Mouse (Mus musculus) lung, postnatal 0 days (tissue): ENCODE data around the gene Mfsd6. TPM values are rescaled to one million over a fixed set of nuclear protein-coding genes. Genes with fewer than 3 reads are reported as not detected.

Experiments used
- ATAC-seq: fragments of 200-750 bp; cut with Nextera tagmentation; 2 replicates; pipeline ENCODE4 v1.8.0; 2017; ENCODE audit warnings: moderate library complexity
- DNase-seq: peaks from one replicate; pipeline ENCODE4 v3.0.0-alpha.2; 2016; ENCODE audit warnings: low spot score
- H3K27ac ChIP-seq: fragments of 300-500 bp; sonication (generic); 2 replicates; pipeline ENCODE4 v1.5.1; 2014; ENCODE audit warnings: antibody characterized with exemption, mild to moderate bottlenecking, low read length, mixed read lengths
- H3K27me3 ChIP-seq: fragments of 300-500 bp; sonication (generic); replicated peaks from 2 replicates; pipeline ENCODE4 v1.6.1; 2014; ENCODE audit warnings: low read length, mixed read lengths; ENCODE audit not compliant: insufficient read depth
- H3K36me3 ChIP-seq: fragments of 300-500 bp; sonication (generic); 2 replicates; pipeline ENCODE4 v1.6.1; 2014; ENCODE audit warnings: low read length, mixed read lengths; ENCODE audit not compliant: insufficient read depth
- H3K4me1 ChIP-seq: fragments of 300-500 bp; sonication (generic); 2 replicates; pipeline ENCODE4 v1.6.1; 2014; ENCODE audit warnings: antibody characterized with exemption, low read depth, low read length, mixed read lengths; ENCODE audit not compliant: insufficient read depth
- H3K4me2 ChIP-seq: fragments of 300-500 bp; sonication (generic); replicated peaks from 2 replicates; pipeline ENCODE4 v1.6.1; 2014; ENCODE audit warnings: low read depth, mild to moderate bottlenecking, low read length, moderate library complexity, mixed read lengths
- H3K4me3 ChIP-seq: fragments of 300-500 bp; sonication (generic); 2 replicates; pipeline ENCODE4 v1.5.1; 2014; ENCODE audit warnings: low read depth, low read length
- H3K9ac ChIP-seq: fragments of 300-500 bp; sonication (generic); replicated peaks from 2 replicates; pipeline ENCODE4 v1.6.1; 2014; ENCODE audit warnings: low read depth, mild to moderate bottlenecking
- H3K9me3 ChIP-seq: fragments of 300-500 bp; sonication (generic); 2 replicates; pipeline ENCODE4 v1.6.1; 2016; ENCODE audit warnings: low read length, mixed read lengths
- CTCF ChIP-seq: IDR thresholded peaks from 2 replicates; pipeline ENCODE4 v1.5.1; 2016; ENCODE audit warnings: antibody characterized with exemption, mild to moderate bottlenecking
- EP300 ChIP-seq: IDR thresholded peaks from 2 replicates; pipeline ENCODE4 v1.6.1; 2016; ENCODE audit warnings: antibody characterized with exemption, mild to moderate bottlenecking, control low read depth
- WGBS: fragments of 180-500 bp; shearing (Covaris S2); extraction: QIAGEN DNeasy Blood & Tissue Kit; methylation state at CpG from one replicate; pipeline ENCODE4 v1.1.7; 2014; 5-methylcytosine and 5-hydroxymethylcytosine counted together
- polyA plus RNA-seq: library from polyadenylated mRNA; unstranded; fragments of >200 nt; fragmentation: Nextera tagmentation; extraction: Ambion mirVana; gene quantifications from 2 replicates; pipeline ENCODE4 v1.2.1, GENCODE M21; 2015

Mfsd6 gene
- polyA plus RNA-seq, 1 experiment from 2014 or later: 4.2 TPM

DNA sequence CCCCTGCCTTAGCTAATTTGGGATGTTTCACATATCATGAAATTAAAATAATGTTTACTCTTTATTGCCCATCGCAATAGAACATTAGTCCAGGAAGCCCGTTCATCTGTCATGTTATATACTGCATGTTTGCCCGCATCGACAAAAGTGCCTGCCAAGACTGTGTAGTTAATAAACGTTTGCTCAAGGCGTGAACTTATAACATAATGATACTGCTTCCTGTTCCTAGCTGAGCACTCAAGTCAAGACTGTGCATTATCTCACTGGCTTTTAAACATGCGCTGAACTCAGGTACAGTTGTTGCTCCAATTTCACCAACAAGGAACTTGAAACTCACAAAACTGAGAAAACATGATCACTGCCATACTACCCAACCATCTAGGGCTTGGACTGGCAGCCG lies 39.6 kb downstream of the Mfsd6 start:
- ATAC-seq (peak; percentile 37), DNase-seq (peak; percentile 56)
- TF ChIP-seq CTCF (no peak), EP300 (no peak)
- no peaks in the 10 kb centered on the region for H3K4me1 ChIP-seq
- H3K9me3 ChIP-seq: no peaks in the 10 kb centered on the region
- H3K4me3 ChIP-seq: no peak overlapping the region
- no peaks in the 10 kb centered on the region for H3K36me3 ChIP-seq
- 38% methylated on average over 8 of the region's 8 CpGs for WGBS
- no peak overlapping the region for H3K27ac ChIP-seq
- no peak overlapping the region for H3K4me2 ChIP-seq
- H3K27me3 ChIP-seq: no peaks in the 10 kb centered on the region
- no peak overlapping the region for H3K9ac ChIP-seq

DNA sequence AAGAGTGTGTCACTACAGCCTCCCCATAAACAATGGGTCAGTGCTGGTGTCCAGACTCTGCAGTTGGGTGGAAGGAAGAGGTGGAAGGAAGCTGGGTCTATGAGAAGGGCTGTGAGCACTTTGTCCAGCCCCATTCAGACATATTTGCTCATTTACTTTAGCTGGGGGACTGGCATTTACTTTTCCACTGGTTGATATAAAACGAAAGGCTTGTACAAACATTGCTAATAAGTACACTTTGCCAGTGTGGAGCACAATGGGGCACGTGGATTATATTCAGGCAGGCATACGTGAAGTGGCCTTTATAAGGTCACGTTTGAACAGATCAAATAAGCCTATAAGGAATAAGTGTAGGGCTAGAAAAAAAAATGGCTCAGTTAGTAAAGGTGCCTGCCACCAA lies 43.7 kb downstream of the Mfsd6 start:
- Histone ChIP-seq H3K36me3 (no peaks in the 10 kb centered on the region), H3K27me3 (no peaks in the 10 kb centered on the region), H3K4me1 (0 out of 2 replicates have a peak, but pooled peaks cover 2% of the 10 kb centered on the region), H3K4me3 (no peak overlapping the region), H3K27ac (no peak overlapping the region), H3K9ac (no peak overlapping the region), H3K4me2 (no peak overlapping the region), H3K9me3 (no peaks in the 10 kb centered on the region)
- peak; percentile 84 for DNase-seq
- 46% methylated on average over 4 of the region's 4 CpGs for WGBS
- ATAC-seq: peak; percentile 84
- TF ChIP-seq CTCF (no peak), EP300 (peak; percentile 54)

DNA sequence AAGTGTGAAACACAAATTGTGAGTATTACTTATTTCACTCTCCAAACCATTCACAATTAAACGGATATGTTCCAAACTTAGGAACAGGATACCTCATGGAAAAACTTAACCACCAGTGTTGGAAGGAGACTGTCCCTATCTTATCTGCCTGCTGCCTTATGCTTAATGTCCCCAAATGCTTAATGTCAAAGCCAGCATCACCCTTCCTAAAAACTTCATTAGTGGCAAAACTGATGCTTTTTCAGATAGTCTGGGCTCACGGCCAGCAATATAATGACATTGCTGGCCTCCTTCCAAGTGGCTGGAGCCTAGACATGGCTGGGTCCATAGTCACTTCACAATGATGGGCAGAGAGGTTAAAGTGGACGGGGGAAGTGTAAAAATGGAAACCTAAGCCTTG lies 50.6 kb downstream of the Mfsd6 start:
- Histone ChIP-seq H3K27ac (no peak overlapping the region), H3K4me2 (no peak overlapping the region), H3K9me3 (no peaks in the 10 kb centered on the region), H3K4me1 (peaks cover 2% of the 10 kb centered on the region; the same call in 1 of the 2 replicates), H3K9ac (no peak overlapping the region), H3K27me3 (no peaks in the 10 kb centered on the region), H3K36me3 (no peaks in the 10 kb centered on the region), H3K4me3 (no peak overlapping the region)
- DNase-seq (peak; percentile 69), ATAC-seq (peak; percentile 72)
- WGBS: 16% methylated on average over 3 of the region's 3 CpGs
- TF ChIP-seq EP300: peak; percentile 70
- TF ChIP-seq CTCF: no peak

DNA sequence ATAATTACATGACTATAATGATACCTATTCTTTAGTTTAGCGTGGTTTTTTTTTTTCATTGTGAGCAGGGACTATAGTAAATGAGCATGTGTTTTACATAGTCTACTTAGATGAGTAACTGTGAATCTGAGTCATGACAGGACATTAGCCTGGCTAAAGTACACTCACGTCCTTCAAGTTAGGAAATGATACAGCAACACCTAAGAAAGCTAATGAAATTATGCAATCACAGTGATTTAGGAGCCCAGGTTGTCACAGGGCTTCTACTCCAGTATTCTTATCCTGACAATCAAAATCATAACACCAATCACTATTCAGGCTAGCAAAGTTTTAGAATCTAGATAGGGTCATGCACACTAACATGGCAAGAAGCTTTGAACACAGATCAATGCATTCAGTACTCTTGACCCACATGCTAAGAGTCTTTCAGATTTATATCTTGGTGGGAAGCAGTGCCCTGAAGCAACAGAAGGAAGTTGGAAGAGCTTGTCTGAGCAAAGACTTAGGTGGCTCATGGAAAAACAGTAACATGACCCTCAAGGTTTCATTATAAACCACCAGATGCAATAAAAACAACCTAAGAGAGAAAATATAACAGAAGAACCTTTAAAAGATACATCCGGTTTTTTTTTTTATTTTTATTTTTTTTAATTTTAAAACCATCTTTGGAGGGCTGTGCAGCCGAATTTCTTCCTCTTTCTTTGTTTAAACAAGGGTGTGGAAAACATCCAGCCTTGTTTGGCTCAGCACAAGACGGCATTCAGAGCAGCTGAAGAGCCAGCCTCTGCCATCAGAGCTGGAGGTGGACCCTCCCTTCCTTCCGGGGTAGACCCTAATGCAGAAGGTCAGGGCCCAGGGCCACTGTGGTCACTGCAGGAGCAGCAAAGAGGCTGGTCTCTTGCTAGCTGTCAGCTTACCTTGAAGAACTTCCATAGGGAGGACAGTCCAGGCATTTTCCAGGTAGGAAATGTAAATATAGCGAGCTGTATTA lies 51.4 kb downstream of the Mfsd6 start:
- Histone ChIP-seq H3K4me2 (no peak overlapping the region), H3K36me3 (no peaks in the 10 kb centered on the region), H3K9ac (no peak overlapping the region), H3K4me3 (no peak overlapping the region), H3K27me3 (no peaks in the 10 kb centered on the region), H3K4me1 (peaks cover 2% of the 10 kb centered on the region; the same call in 1 of the 2 replicates), H3K9me3 (no peaks in the 10 kb centered on the region), H3K27ac (no peak overlapping the region)
- DNase-seq: peak; percentile 45
- WGBS: 30% methylated on average over 7 of the region's 7 CpGs
- TF ChIP-seq EP300 (no peak), CTCF (no peak)
- ATAC-seq: peak; percentile 73

DNA sequence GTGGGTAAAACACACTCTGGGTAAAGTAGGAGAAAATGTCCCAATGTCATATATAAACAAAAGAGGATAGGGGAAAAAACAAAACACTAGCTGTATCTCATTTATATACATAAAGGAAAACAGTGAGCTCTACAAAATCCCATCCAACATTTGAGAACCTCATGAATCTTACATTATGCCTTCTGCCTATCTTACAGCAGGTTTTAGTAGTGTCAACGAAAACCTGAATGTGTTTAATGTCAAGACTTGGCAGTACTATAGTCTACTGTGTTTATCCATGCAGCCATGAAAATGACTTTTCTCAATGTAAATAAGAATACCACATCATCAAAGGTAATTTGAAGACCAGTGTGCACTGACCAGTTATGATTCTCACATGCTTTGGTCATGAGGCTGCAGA lies 57.3 kb downstream of the Mfsd6 start:
- WGBS: 73% methylated on average over 1 of the region's 1 CpGs
- H3K4me1 ChIP-seq: no peaks in the 10 kb centered on the region
- ATAC-seq: no peak
- H3K27me3 ChIP-seq: no peaks in the 10 kb centered on the region
- H3K36me3 ChIP-seq: no peaks in the 10 kb centered on the region
- no peak overlapping the region for H3K4me2 ChIP-seq
- no peak overlapping the region for H3K9ac ChIP-seq
- no peak for DNase-seq
- H3K27ac ChIP-seq: no peak overlapping the region
- no peak overlapping the region for H3K4me3 ChIP-seq
- TF ChIP-seq CTCF (no peak), EP300 (no peak)
- no peaks in the 10 kb centered on the region for H3K9me3 ChIP-seq

DNA sequence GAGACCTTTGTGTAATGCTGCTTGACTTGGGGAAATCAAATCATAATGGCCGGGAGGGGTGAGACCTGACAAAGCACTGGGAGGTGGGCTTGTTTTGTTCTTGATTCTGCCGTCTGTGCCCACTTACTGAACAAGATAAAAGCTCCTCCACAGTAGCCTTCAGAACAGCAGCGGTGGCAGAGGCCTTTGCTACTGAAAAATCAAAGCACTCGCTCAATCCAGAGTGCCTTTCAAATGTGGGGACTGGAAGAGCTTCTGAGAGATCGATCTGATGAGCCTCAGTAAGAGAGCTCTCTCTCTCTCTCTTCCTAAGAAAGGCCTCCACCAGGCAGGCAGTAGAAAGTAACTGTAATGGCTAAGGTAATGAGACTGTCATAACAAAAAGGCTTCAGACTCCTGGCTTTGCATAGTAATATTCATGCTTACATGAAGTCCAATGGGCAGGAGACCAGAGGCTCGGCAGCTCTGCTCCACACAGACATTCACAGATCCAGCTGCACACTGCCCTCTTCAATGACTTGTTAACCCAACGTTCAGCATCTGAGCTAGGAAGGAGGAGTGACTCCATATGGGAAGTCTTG lies 58.4 kb downstream of the Mfsd6 start:
- H3K27me3 ChIP-seq: no peaks in the 10 kb centered on the region
- WGBS: 60% methylated on average over 7 of the region's 7 CpGs
- TF ChIP-seq CTCF (no peak), EP300 (no peak)
- no peaks in the 10 kb centered on the region for H3K36me3 ChIP-seq
- no peaks in the 10 kb centered on the region for H3K9me3 ChIP-seq
- H3K4me1 ChIP-seq: no peaks in the 10 kb centered on the region
- ATAC-seq (no peak), DNase-seq (no peak)
- H3K27ac ChIP-seq: no peak overlapping the region
- no peak overlapping the region for H3K4me3 ChIP-seq
- H3K9ac ChIP-seq: no peak overlapping the region
- no peak overlapping the region for H3K4me2 ChIP-seq
